Mouse (Mus musculus): ENCODE results near the gene Tlr4.

GRCm38 (mm10) chr4:66821171-66821570 is 6.2 kb upstream of the Tlr4 start:
- TF ChIP-seq POLR2A (IDR thresholded peaks at IDR 0.05; ENCODE audit: low read depth, low read length) (no peak), CTCF (IDR thresholded peaks at IDR 0.05; ENCODE audit: extremely low read depth, insufficient read length, insufficient replicate concordance, low read depth, low read length) (no peak)
